Mouse (Mus musculus) megakaryocyte-erythroid progenitor cell, adult 5 weeks (primary cell): ENCODE data around the gene Plppr4. TPM values are rescaled to one million over a fixed set of nuclear protein-coding genes. Genes with fewer than 3 reads are reported as not detected.

Source experiments
- polyA plus RNA-seq: library from polyadenylated mRNA; stranded (reverse); fragments of >175 nt; gene quantifications from 2 replicates; pipeline ENCODE4 v1.2.3, GENCODE M21; 2012

Plppr4 gene
- polyA plus RNA-seq, result 0.11 TPM in 1 of 2 replicates, not detected in the other

DNA sequence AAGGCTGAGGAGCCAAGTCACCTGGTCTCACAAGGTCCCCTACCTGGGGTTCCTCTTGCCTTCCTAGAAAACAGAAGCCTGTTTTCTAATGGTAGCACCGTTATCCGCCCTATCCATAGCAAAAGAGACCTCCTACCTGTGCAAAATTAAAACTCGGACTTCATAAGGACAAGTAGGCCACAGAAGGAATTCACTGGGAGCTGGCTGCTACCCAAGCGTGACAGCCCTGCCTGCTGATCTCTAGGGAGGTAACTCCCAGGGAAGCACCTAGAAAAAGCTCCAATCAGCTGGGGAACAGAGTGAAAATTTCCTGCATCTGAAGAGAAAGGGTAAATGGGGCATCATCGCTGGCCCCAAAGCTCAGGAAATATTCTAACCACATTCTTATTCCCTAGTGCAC, at the start of gene Plppr4:
Gene Plppr4 (minus strand): TSS at position 349 of the 400 bp plus-strand sequence.

Other genes starting within 250 kb of the Plppr4 start
- 0.01 TPM in 1 of 2 replicates, not detected in the other for gene Plppr5, start 214.0 kb upstream of the Plppr4 start, polyA plus RNA-seq